Mouse (Mus musculus) bone marrow macrophage, adult 2 months (primary cell): Measurements from ENCODE around the gene Yy1.

ENCODE experiments used
- CTCF ChIP-seq: IDR thresholded peaks from 2 replicates; pipeline ENCODE4 v1.5.1; 2012; ENCODE audit warnings: low read depth, mild to moderate bottlenecking, low read length, moderate library complexity
- POLR2A ChIP-seq: IDR thresholded peaks from 2 replicates; pipeline ENCODE4 v1.6.1; 2012; ENCODE audit warnings: mild to moderate bottlenecking, low read depth, low read length, borderline replicate concordance

GRCm38 (mm10) chr12:108750226-108750625, 42.5 kb upstream of the Yy1 start:
- TF ChIP-seq CTCF (no peak), POLR2A (no peak)
